Mouse (Mus musculus): Measurements from ENCODE around the gene Rtn4r. TPM values are rescaled to one million over a fixed set of nuclear protein-coding genes. Genes with fewer than 3 reads are reported as not detected.

Rtn4r gene
- polyA plus RNA-seq (2017; shearing (Covaris generic)): 0.17 TPM

DNA sequence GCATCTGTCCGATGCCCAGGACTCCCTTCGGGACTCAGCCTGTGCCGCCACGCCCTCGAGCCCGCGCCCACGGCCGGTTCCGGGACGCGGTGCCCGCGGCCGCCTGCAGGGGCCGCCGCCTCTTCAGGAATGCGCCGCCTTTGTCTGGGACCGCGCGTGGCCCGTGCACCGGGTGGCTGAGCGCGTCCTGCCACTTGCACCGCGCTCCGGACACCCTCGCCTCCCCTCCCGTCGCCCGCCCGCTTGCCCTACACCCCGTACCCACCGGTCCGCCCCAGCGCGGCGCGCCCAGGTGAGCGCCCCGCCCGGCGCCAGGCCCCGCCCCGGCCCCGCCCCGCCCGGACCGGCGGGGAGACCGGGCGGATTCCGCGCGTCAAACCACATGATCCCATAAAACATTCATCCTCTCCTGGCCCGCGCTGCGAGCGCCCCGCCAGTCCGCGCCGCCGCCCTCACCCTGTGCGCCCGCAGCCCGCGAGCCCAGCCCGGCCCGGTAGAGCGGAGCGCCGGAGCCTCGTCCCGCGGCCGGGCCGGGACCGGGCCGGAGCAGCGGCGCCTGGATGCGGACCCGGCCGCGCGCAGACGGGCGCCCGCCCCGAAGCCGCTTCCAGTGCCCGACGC lies at the start of gene Rtn4r:
Gene Rtn4r (plus strand): TSS at position 402 of the 621 bp plus-strand sequence.

Other genes starting within 250 kb of the Rtn4r start
- gene Gm20518, start 236.0 kb upstream of the Rtn4r start, polyA plus RNA-seq (2017; shearing (Covaris generic)): 0.98 TPM
- gene Tssk1, start 233.4 kb upstream of the Rtn4r start, polyA plus RNA-seq (2017; shearing (Covaris generic)): not detected
- gene Dgcr2, start 229.1 kb upstream of the Rtn4r start, polyA plus RNA-seq (2017; shearing (Covaris generic)): 59.7 TPM
- gene Tssk2, start 229.0 kb upstream of the Rtn4r start, polyA plus RNA-seq (2017; shearing (Covaris generic)): 0.25 TPM
- 82.3 TPM for gene Ess2, start 216.3 kb upstream of the Rtn4r start, polyA plus RNA-seq (2017; shearing (Covaris generic))
- gene Gsc2, start 212.6 kb upstream of the Rtn4r start, polyA plus RNA-seq (2017; shearing (Covaris generic)): not detected
- 25.6 TPM for gene Slc25a1, start 199.4 kb upstream of the Rtn4r start, polyA plus RNA-seq (2017; shearing (Covaris generic))
- not detected for gene Vpreb2, start 147.2 kb upstream of the Rtn4r start, polyA plus RNA-seq (2017; shearing (Covaris generic))
- gene Dgcr6, start 74.8 kb upstream of the Rtn4r start, polyA plus RNA-seq (2017; shearing (Covaris generic)): 7.5 TPM
- gene Prodh, start 37.4 kb upstream of the Rtn4r start, polyA plus RNA-seq (2017; shearing (Covaris generic)): 2.2 TPM
- not detected for gene Ccdc188, start 90.2 kb downstream of the Rtn4r start, polyA plus RNA-seq (2017; shearing (Covaris generic))
- gene Zdhhc8, start 107.5 kb downstream of the Rtn4r start, polyA plus RNA-seq (2017; shearing (Covaris generic)): 14.8 TPM
- 121 TPM for gene Trmt2a, start 121.0 kb downstream of the Rtn4r start, polyA plus RNA-seq (2017; shearing (Covaris generic))
- gene Ranbp1, start 121.1 kb downstream of the Rtn4r start, polyA plus RNA-seq (2017; shearing (Covaris generic)): 159 TPM
- not detected for gene Gm49776, start 130.7 kb downstream of the Rtn4r start, polyA plus RNA-seq (2017; shearing (Covaris generic))
- 13.0 TPM for gene Dgcr8, start 161.6 kb downstream of the Rtn4r start, polyA plus RNA-seq (2017; shearing (Covaris generic))
- 39.0 TPM for gene Tango2, start 220.5 kb downstream of the Rtn4r start, polyA plus RNA-seq (2017; shearing (Covaris generic))
- gene Arvcf, start 220.5 kb downstream of the Rtn4r start, polyA plus RNA-seq (2017; shearing (Covaris generic)): 2.7 TPM